Mouse (Mus musculus): ENCODE measurements around the gene Smg6.
A peak's percentile ranks its signal among the peaks of the same experiment; 100 is the strongest.

Gene Smg6

DNA sequence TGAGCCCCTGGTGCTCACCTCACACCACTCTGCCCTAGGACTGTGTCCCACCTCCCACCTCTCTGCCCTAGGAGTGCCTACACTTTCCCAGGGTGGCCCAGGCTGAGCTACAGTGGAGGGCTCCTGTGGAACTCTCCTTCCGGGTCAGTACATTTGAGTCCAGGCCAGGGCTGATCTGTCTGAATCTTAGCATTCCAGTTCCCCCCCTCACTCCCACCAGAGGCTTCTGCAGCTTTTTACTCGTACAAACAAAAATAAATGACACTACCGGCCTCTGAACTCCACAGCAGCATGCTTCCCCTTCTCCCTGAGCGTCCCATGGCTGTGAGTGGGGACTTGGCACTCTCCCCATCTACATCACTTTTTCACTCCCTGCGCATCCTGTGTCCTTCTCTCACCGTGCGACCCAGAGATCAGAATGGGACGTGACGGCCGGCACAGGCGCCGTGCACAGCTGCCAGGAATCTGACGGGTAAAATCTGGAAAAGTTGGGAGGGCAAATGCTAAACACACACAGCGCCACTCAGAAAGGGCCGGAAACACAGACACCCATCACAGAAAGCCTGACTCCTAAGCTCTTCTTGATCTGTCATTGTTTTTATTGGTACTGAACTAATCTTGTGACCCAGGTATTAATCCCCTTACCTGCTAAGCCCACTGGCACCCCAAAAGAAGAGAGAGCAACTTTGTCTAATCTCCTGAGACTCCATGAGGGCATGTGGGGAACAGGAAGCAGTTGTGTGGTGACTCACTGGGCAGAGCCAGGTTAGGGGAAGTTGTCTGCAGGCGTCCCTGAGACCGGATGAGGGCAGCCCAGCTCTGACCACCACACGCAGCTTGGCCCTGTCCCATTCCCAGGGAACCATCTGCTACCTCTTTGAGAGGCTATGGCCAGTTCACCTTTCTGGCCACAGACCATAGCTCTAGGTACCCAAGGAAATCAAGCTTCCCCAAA lies 227.3 kb downstream of the Smg6 start:
- DNase-seq, result peak; percentile 83

DNA sequence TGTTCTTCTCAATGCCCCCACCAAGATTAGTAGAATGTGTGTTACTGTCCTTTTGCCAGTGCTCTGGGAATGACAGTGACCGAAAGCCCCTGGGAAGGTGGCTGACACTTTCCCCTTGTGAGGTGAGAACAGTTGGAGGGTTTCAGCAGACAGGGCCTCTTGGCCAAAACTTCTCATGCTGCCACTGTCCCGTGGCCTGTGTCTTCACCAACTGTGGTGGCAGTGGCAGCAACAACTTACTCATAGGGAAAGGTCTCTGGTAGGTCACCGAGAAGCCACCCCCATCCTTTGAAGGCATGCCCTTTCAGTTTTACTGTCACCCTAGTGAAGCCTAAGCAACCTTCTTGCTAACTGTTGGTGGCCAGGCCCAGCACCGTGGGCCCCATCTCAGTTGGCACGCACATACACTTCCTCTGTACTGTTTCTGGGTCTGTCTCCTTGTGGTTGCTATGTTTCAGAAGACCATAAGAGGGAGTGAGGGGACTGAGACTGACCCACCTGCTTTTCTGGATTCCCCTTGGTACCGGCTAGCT lies 228.5 kb downstream of the Smg6 start:
- no peak for DNase-seq

DNA sequence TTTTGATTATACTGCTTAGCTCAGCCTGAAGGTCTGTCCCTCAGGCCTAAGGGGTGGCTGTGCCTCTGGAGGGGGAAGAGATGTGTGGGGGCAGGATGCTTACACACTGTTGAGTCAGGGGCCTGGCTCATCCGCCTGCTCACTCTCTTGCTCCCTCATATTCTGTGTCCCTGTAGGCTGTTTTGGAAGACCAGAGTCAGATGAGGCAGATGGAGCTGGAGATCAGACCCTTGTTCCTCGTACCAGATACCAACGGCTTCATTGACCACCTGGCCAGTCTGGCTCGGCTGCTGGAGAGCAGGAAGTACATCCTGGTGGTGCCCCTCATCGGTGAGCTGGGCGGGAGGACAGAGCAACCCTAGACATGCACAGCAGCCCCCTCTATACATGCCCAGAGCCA lies 230.4 kb downstream of the Smg6 start:
- DNase-seq, result no peak

DNA sequence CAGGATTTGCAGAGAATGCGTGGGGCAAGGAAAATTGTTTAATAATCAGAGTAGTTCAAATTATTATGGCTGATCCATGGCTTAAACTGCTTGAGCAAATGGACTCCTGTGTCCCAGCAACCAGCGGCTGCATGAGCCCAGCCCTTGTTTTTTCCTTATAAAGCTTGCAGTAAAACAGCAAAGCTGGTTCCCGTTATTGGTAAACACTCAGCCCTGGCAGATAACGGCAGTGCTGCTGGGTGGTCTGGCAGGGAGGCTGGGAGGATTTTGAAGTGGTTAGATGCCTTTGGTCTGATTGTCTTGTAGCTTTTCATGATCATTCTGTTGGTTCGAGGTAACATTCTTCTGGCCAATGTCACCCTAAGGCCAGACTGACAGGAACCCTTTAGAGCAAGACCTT lies 230.8 kb downstream of the Smg6 start:
- DNase-seq, result peak; percentile 68

DNA sequence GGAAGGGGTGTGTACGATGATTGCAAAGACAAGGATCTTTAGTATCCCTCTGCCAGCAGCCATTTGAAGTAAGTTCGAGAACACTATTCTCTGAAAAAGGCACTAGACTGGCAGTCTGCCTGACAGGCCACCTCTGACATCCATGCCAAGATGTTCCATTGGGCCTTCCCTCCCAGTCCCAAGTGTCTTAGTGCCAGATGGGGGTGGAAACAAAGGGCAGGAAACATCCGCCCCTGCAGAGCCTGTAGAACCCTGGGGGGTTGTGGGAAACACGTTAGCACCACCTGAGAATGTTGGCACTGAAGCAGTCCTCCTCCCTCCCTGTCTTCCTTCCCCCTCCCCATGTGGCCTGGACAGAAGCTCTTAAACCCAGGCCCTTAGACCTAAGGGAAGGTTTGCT lies 231.4 kb downstream of the Smg6 start:
- no peak for DNase-seq

DNA sequence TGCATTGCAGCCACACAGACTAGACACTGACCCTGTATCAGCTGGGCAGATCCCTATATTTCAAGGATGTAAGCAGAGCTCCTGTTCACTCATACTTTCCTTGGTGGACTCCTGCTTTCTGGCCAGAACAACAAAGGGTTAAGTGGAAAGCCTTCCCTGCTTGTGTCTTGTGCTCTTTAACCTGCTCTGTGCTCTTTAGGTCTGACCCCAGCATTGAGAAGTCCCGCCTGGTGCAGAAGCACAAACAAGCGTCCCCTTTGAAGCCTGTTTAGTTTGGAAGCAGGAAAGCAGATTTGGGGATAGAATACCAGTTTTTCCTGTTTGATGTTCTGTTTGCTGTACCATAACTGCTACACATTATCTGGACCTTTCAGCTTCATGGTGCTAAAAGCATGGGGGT lies 232.3 kb downstream of the Smg6 start:
- no peak for DNase-seq

DNA sequence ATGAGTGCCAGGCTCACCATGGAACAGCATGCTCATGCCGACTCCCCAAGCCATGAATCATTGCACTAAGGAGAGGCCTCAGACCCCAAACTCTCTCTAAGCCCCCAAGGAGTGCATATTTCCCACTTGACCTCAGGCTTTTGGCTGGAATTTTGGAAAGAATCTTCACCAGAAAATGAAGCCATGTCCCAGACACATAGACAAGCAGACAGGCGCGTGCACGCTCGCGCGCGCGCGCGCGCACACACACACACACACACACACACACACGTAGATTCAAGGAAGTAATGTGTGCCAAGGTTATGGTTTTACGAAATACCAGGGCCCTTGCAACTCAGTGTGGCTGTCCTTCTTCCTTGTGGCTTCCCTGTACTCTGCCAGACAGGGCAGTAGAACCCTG lies 232.8 kb downstream of the Smg6 start:
- peak; percentile 78 for DNase-seq

DNA sequence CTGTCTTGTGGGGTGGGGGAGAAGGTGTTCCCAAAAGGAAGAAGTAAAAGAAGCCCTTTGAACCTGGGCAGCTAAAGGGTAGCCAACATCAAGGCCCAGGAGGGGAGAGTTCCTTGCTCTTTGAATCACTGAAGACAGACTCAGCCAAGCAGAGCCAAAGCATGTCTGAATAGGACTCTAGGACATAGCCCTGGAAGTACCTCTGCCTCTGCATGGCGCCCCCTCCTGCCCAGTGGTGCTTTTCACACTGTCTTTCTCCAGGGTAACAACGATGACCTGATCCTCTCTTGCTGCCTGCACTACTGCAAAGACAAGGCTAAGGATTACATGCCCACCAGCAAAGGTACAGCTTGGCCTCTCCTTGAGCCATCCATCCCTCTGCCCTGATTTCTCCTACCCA lies 233.9 kb downstream of the Smg6 start:
- peak; percentile 80 for DNase-seq

DNA sequence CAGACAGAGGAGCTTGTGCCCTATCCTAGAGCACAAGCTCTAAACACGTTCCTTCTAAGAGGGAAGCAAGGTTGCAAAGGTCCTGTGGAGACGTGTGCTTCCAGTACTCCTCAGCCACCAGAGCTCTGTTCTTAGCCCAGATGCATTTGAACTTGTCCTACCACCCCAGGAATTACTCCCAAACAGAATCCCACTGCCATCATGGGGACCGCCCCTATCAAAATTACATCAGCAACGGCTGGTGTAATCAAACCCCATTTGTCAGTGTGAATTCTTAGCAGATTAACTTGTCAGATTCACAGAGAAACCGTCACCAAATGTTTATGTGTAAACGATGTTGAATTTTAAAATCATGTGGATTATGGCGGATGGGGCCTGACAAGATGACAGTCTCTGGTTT lies 235.3 kb downstream of the Smg6 start:
- no peak for DNase-seq

DNA sequence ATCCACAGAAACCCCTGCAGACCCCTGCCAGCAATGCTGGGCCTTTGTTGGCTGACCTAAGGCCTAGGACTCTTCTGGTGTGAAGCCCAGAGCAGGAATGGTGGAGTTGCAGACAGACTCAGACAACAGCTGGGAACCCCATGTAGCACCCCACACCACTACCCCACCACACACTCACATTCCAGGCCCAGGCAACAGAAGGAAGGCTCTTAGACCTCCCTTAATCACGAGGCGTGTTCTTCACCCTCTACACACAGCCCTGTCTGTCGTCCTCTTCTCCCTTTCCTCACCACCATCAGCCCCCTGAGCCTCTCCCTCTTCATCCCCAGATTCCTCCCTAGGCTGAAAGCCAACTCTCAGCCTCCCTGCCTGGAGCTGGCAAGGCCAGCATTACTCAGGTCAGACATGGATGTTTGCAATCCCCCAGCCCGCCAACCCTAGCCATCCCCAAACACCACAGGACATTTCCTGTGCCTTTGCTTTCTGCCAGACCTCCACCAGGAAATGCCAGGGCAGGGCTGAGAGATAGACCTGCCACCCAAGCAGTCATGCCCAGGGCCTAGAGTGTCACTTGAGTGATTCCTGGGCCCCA lies 235.9 kb downstream of the Smg6 start:
- peak; percentile 79 for DNase-seq

DNA sequence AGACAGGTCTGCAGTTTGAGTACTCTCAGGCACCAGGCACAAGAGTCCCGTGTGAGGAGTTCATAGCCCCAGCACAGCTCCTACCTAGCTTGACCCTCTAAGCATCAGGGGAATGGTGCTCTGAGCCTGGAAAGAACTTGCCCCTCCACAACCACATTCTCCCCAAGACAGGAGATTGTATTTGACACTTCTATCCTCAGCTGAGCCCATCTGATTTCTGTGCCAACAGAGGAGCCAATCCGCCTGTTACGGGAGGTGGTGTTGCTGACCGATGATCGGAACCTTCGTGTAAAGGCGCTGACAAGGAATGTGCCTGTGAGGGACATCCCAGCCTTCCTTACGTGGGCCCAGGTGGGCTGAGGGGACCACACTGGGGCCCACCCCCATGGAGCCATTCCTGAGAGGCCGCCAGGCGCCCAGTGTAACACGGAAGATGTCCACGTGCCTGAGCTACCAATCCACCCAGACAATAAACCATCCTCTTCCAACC lies 237.0 kb downstream of the Smg6 start:
- DNase-seq, result no peak

DNA sequence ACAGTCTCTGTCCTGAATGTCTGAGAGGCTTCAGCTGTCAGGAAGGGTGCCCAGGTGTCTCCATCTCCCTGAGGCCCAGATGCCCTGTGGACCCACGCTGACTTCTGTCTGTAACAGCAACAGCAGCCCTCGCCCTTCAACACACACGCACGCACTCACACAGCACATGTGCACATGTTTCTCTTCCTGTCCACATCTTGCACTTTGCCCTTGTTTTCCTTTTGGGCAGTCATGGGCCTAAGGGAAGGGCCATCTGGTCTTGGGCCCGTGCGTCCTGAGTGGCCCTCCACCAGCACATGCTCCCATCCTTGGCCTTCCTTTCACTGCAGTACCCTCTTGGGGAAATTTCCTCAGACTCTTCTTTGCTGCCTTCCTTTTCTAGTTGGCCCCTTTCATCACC lies 237.8 kb downstream of the Smg6 start:
- no peak for DNase-seq

DNA sequence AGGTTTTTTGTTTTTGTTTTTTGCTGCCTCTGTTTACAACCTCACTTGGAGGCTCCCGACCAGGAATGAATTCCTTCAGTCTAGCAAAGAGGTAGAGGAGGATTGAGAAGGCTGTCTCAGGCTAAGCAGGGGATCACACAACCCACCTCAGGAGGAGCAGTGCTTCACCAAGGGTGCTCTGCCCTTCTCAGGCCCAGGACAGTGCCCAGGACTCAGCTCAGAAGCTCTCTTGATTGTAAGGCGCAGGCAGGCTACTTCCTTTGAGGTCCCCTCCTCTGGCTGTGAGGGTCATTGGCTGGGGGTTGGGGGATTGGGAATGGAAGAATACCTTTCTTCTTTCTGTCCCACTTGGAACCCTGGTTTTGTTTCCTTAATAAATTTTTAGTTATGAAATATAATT lies 238.4 kb downstream of the Smg6 start:
- no peak for DNase-seq

DNA sequence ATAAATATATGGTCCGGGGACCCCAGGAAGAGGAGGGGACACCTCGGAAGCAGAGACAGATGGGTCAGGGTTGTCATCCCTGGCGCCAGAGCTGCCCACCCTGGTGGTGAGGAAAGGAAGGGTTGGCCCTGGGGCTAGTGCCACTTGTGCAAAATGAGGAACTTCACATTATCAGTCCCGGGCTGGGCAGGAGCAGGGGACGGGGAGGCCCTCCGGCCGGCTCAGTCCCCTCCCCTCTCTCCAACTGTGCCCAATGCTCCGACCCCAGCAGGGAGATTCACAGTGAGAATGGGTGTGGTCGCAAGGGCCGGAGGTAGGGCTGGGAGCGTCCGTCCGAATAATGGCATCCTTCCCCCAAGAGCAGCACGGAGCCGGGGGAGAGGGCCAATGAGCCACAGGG lies 239.1 kb downstream of the Smg6 start:
- DNase-seq, result peak; percentile 52

DNA sequence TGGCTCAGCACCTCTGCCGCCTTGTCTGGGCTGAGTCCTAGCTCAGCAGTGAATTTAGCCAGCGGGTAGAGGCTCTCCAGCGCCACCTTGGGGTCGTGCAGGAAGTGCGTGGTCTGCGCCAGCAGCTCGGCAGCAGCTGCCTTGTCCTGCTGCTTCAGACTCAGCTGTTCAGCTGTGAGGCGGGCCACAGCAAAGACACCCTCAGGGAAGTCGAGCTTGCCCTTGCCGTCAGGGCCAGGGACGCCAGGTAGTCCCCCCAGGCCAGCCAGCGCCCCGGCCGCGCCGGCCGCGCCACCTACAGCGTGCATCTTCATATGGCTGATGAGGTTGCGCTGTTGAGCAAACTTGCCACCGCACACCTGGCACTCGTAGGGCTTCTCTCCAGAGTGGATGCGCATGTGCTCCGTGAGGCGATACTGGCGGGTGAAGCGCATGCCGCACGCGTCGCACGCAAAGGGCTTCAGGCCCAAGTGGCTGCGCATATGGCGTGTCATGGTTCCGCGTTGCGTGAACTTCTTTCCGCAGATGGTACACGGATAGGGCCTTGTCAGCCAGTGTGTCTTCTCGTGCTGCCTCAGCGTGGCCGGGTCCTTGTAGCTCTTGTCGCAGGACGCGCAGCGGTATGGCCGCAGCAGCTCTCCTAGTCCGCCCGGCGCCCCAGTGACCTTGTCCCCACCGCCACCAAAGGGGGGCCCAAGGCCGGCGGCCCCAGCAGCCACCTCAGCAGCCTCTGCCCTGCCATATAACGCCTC lies 240.0 kb downstream of the Smg6 start:
- DNase-seq, result peak; percentile 90

DNA sequence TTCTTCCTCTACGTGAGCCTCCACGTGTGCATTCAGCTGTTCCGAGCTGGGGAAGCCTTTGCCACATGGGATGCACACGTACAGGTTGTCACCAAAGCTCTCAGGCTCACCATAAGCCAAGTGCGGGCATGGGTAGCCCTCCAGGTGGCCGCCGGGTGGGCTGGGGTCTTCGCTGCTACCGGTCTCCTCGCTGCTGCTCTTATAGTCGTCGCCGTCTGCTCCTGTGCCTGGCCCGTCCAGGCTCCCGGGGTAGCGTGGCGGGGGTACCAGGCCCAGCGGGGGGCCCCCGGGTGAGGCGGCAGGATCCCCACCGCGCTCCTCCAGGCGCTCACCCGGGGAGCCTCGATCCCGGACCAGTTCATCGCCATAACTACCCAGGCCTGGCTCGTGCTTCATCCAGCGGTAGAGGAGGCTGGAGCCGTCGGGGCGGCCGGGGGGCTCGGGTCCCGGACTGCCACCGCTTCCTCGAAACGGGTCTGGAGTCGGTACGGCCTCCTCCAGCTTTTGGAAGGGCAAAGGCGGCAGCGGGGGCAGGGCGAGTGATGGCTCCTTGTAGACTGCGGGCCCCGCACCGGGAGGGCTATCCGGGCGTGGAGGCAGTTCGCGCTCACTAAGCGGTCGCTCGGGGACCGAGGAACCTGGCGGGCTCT lies 240.7 kb downstream of the Smg6 start:
- peak; percentile 50 for DNase-seq

DNA sequence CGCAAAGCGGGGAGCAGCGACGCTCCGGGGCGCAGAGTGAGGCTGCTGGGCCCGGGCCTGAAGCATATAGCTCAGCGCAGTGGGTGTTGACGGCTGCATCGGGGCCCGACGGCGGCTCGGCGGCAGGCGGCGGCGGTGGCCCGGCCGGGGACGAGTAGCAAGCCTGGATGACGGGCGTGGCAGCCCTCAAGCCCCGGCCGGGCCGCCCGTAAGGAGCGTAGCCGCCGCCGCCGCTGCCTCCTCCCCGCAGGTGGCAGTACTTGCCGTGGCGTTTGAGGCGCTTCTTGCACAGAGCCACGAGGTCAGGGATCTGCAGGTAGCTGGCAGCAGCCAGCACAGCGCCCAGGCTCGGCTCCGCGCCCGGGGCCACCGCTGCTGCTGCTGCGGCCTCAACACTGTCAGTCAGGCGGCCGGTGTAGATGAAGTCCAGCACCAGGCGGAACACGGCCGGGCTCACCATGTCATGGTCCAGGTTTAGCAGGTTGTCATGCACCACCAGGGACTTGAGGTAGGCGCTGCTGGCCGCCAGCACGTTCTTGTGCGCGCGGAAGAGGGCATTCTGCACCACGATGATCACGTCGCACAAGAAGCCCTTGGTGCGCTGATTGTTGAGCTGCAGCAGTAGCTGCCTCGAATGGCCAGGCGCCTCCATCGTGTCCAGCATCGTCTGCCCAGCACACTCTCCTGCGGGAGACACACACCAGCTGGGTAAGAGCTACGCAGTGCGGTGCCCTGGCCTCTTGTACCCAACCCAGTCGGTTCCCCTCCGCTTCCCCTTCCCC lies 241.4 kb downstream of the Smg6 start:
- peak; percentile 47 for DNase-seq

DNA sequence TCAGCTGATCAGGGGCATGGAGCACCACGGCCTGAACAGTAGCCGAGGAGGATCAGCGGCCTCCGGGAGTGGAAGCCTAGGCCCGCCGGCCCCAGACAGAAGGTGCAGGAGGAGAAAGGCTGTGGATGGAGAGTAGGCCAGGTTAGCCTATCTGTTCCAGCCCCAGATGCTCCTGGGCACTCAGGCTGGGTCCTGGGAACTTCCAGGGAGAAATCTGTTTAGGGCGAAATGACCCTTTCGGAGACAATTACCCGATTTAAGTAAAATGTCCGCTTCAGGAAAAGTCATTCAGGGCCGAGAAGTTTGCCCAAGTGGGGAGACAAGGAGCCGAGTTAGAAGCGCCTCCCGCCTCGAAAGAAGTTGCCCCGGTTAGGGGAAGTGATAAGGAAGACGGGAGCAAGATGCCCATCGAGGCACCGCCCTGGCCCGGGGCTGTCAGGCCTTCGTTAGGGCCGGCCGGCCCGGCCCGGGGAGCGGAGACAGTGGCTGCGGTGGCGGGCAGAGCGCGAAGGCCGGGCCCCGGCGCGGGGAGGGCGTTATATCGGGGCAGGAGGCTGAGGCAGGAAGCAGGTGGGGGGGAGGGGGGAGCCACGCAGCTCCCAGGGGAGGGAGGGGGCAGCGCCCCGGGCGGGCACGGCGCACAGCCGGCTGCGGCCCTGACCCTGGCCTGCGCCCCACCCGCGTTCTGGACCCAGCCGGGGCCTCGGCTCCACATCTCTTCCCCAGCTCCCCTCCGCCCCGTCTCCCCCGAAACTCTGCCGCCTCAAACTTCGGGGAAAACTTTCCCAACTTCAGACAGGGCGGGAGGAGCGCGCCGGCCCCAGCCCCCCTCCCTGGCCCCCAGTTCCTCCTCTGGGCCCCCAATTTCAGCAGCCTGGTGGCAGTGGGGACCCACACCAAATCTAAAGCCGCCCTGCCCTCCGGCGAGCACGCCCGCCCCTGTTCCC lies 242.3 kb downstream of the Smg6 start:
- peak; percentile 69 for DNase-seq

DNA sequence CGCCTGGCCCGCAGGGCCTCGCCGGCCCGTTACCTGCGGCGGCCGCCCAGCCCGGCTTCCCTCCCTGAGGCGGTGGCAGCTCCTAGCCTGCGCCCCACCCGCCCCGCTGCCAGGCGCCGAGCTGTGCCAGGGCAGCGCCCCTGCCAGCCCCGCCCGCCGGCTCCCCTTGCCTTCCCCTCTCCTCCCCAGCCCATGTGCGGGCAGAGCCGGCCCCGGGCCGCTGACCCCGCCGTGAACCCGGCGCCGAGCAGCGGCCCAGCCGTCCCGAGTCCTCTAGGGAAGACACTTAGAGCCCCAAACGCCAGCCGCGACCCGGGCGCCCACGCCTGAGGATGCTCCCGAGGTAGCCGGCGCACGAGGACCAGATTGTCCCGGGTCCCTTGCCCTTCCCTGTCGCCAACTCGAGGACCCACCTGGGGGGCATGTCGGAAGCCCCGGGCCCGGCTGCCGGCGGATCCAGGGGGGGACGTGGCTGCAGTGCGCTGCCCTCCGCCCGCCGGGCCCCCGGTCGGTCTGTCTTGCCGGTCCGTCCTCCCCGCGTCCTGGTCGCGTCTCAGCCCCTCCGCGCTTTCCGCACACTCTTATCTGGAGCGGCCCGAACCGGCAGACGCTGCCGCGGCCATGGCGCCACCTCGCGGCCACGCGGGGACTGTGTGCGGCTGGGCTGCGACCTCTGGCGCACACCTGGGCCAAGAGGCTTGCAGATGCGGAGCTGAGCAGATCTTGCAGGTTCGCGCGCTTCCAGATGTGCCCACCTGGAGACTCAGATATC lies 243.2 kb downstream of the Smg6 start:
- peak; percentile 91 for DNase-seq

All from lung, postnatal 10 days (tissue).